Mouse (Mus musculus): Measurements from ENCODE around the gene Ube2f. TPM values are rescaled to one million over a fixed set of nuclear protein-coding genes. Genes with fewer than 3 reads are reported as not detected.

Gene Ube2f
- polyA plus RNA-seq, 1 experiment from 2014 or later, result 60.8 TPM

GRCm38 (mm10) chr1:91231142-91231541, 19.0 kb upstream of the Ube2f start:
- H3K36me3 ChIP-seq (ENCODE audit: control insufficient read depth, insufficient read depth, low read length), result no peaks in the 10 kb centered on the region
- 56% methylated on average over 6 of the region's 6 CpGs for WGBS
- no peak overlapping the region for H3K27ac ChIP-seq (ENCODE audit: low read length)
- no peak overlapping the region for H3K4me3 ChIP-seq (ENCODE audit: low read length)
- no peaks in the 10 kb centered on the region for H3K27me3 ChIP-seq (ENCODE audit: control insufficient read depth, insufficient read depth, low read depth, low read length)
- H3K9me3 ChIP-seq (ENCODE audit: control insufficient read depth, low read length), result no peaks in the 10 kb centered on the region
- no peak for ATAC-seq (ENCODE audit: low read depth)
- H3K4me2 ChIP-seq (ENCODE audit: low read depth, low read length), result no peak overlapping the region
- H3K4me1 ChIP-seq (replicated peaks; ENCODE audit: control insufficient read depth, insufficient read depth, low read length), result peaks cover 3% of the 10 kb centered on the region; the same call in 1 of the 2 replicates
- no peak overlapping the region for H3K9ac ChIP-seq (ENCODE audit: low read length)

GRCm38 (mm10) chr1:91231896-91232295, 18.2 kb upstream of the Ube2f start:
- WGBS, result 9% methylated on average over 5 of the region's 5 CpGs
- Histone ChIP-seq H3K4me2 (ENCODE audit: low read depth, low read length) (no peak overlapping the region), H3K9me3 (ENCODE audit: control insufficient read depth, low read length) (no peaks in the 10 kb centered on the region), H3K4me1 (replicated peaks; ENCODE audit: control insufficient read depth, insufficient read depth, low read length) (peaks cover 3% of the 10 kb centered on the region; the same call in 1 of the 2 replicates), H3K36me3 (ENCODE audit: control insufficient read depth, insufficient read depth, low read length) (no peaks in the 10 kb centered on the region), H3K9ac (ENCODE audit: low read length) (no peak overlapping the region), H3K4me3 (ENCODE audit: low read length) (no peak overlapping the region), H3K27ac (ENCODE audit: low read length) (no peak overlapping the region), H3K27me3 (ENCODE audit: control insufficient read depth, insufficient read depth, low read depth, low read length) (no peaks in the 10 kb centered on the region)
- peak; percentile 86 for ATAC-seq (ENCODE audit: low read depth)

- H3K36me3 ChIP-seq (ENCODE audit: control insufficient read depth, insufficient read depth, low read length), result no peaks in the 10 kb centered on the region
- ATAC-seq (ENCODE audit: low read depth), result no peak
- H3K4me1 ChIP-seq (replicated peaks; ENCODE audit: control insufficient read depth, insufficient read depth, low read length), result peaks cover 3% of the 10 kb centered on the region; the same call in 1 of the 2 replicates
- H3K9me3 ChIP-seq (ENCODE audit: control insufficient read depth, low read length), result no peaks in the 10 kb centered on the region
- WGBS, result 49% methylated on average over 5 of the region's 5 CpGs
- no peak overlapping the region for H3K27ac ChIP-seq (ENCODE audit: low read length)
- H3K9ac ChIP-seq (ENCODE audit: low read length), result no peak overlapping the region
- no peaks in the 10 kb centered on the region for H3K27me3 ChIP-seq (ENCODE audit: control insufficient read depth, insufficient read depth, low read depth, low read length)
- H3K4me2 ChIP-seq (ENCODE audit: low read depth, low read length), result no peak overlapping the region
- no peak overlapping the region for H3K4me3 ChIP-seq (ENCODE audit: low read length)
Observed at GRCm38 (mm10) chr1:91235395-91235794, 14.7 kb upstream of the Ube2f start.

- H3K4me1 ChIP-seq (replicated peaks; ENCODE audit: control insufficient read depth, insufficient read depth, low read length), result no peaks in the 10 kb centered on the region
- H3K9ac ChIP-seq (ENCODE audit: low read length), result no peak overlapping the region
- no peaks in the 10 kb centered on the region for H3K36me3 ChIP-seq (ENCODE audit: control insufficient read depth, insufficient read depth, low read length)
- H3K4me2 ChIP-seq (ENCODE audit: low read depth, low read length), result no peak overlapping the region
- H3K4me3 ChIP-seq (ENCODE audit: low read length), result no peak overlapping the region
- H3K27ac ChIP-seq (ENCODE audit: low read length), result no peak overlapping the region
- no peaks in the 10 kb centered on the region for H3K9me3 ChIP-seq (ENCODE audit: control insufficient read depth, low read length)
- H3K27me3 ChIP-seq (ENCODE audit: control insufficient read depth, insufficient read depth, low read depth, low read length), result no peaks in the 10 kb centered on the region
- ATAC-seq (ENCODE audit: low read depth), result no peak
- 74% methylated on average over 6 of the region's 6 CpGs for WGBS
Observed at GRCm38 (mm10) chr1:91237676-91238075, 12.4 kb upstream of the Ube2f start.

GRCm38 (mm10) chr1:91239112-91239511, 11.0 kb upstream of the Ube2f start:
- Histone ChIP-seq H3K4me1 (replicated peaks; ENCODE audit: control insufficient read depth, insufficient read depth, low read length) (no peaks in the 10 kb centered on the region), H3K27me3 (ENCODE audit: control insufficient read depth, insufficient read depth, low read depth, low read length) (no peaks in the 10 kb centered on the region), H3K4me2 (ENCODE audit: low read depth, low read length) (no peak overlapping the region), H3K36me3 (ENCODE audit: control insufficient read depth, insufficient read depth, low read length) (no peaks in the 10 kb centered on the region), H3K27ac (ENCODE audit: low read length) (no peak overlapping the region), H3K4me3 (ENCODE audit: low read length) (no peak overlapping the region), H3K9me3 (ENCODE audit: control insufficient read depth, low read length) (no peaks in the 10 kb centered on the region), H3K9ac (ENCODE audit: low read length) (no peak overlapping the region)
- ATAC-seq (ENCODE audit: low read depth), result peak; percentile 67
- WGBS, result 13% methylated on average over 5 of the region's 5 CpGs

GRCm38 (mm10) chr1:91239800-91240199, 10.3 kb upstream of the Ube2f start:
- no peak for ATAC-seq (ENCODE audit: low read depth)
- no peaks in the 10 kb centered on the region for H3K27me3 ChIP-seq (ENCODE audit: control insufficient read depth, insufficient read depth, low read depth, low read length)
- H3K4me1 ChIP-seq (replicated peaks; ENCODE audit: control insufficient read depth, insufficient read depth, low read length), result no peaks in the 10 kb centered on the region
- no peak overlapping the region for H3K9ac ChIP-seq (ENCODE audit: low read length)
- 70% methylated on average over 1 of the region's 1 CpGs for WGBS
- H3K9me3 ChIP-seq (ENCODE audit: control insufficient read depth, low read length), result no peaks in the 10 kb centered on the region
- no peak overlapping the region for H3K4me2 ChIP-seq (ENCODE audit: low read depth, low read length)
- no peak overlapping the region for H3K27ac ChIP-seq (ENCODE audit: low read length)
- H3K4me3 ChIP-seq (ENCODE audit: low read length), result no peak overlapping the region
- no peaks in the 10 kb centered on the region for H3K36me3 ChIP-seq (ENCODE audit: control insufficient read depth, insufficient read depth, low read length)

- 83% methylated on average over 1 of the region's 1 CpGs for WGBS
Observed at GRCm38 (mm10) chr1:91240685-91241084, 9.4 kb upstream of the Ube2f start.

GRCm38 (mm10) chr1:91241249-91241648, 8.9 kb upstream of the Ube2f start:
- H3K27me3 ChIP-seq (ENCODE audit: control insufficient read depth, insufficient read depth, low read depth, low read length), result no peaks in the 10 kb centered on the region
- 61% methylated on average over 4 of the region's 4 CpGs for WGBS
- ATAC-seq (ENCODE audit: low read depth), result no peak

More at GRCm38 (mm10) chr1:91240685-91241084, 9.4 kb upstream of the Ube2f start:
- no peaks in the 10 kb centered on the region for H3K4me1 ChIP-seq (replicated peaks; ENCODE audit: control insufficient read depth, insufficient read depth, low read length)
- H3K4me3 ChIP-seq (ENCODE audit: low read length), result no peak overlapping the region
- H3K4me2 ChIP-seq (ENCODE audit: low read depth, low read length), result no peak overlapping the region
- no peak for ATAC-seq (ENCODE audit: low read depth)
- no peak overlapping the region for H3K9ac ChIP-seq (ENCODE audit: low read length)
- H3K36me3 ChIP-seq (ENCODE audit: control insufficient read depth, insufficient read depth, low read length), result no peaks in the 10 kb centered on the region
- no peaks in the 10 kb centered on the region for H3K27me3 ChIP-seq (ENCODE audit: control insufficient read depth, insufficient read depth, low read depth, low read length)
- H3K27ac ChIP-seq (ENCODE audit: low read length), result no peak overlapping the region
- H3K9me3 ChIP-seq (ENCODE audit: control insufficient read depth, low read length), result no peaks in the 10 kb centered on the region

GRCm38 (mm10) chr1:91248242-91248641, 1.9 kb upstream of the Ube2f start:
- Histone ChIP-seq H3K9ac (ENCODE audit: low read length) (no peak overlapping the region), H3K27ac (ENCODE audit: low read length) (no peak overlapping the region), H3K27me3 (ENCODE audit: control insufficient read depth, insufficient read depth, low read depth, low read length) (no peaks in the 10 kb centered on the region), H3K36me3 (ENCODE audit: control insufficient read depth, insufficient read depth, low read length) (no peaks in the 10 kb centered on the region), H3K4me2 (ENCODE audit: low read depth, low read length) (no peak overlapping the region), H3K4me1 (replicated peaks; ENCODE audit: control insufficient read depth, insufficient read depth, low read length) (peaks cover 14% of the 10 kb centered on the region), H3K4me3 (ENCODE audit: low read length) (no peak overlapping the region), H3K9me3 (ENCODE audit: control insufficient read depth, low read length) (no peaks in the 10 kb centered on the region)
- 68% methylated on average over 5 of the region's 5 CpGs for WGBS
- no peak for ATAC-seq (ENCODE audit: low read depth)

More at GRCm38 (mm10) chr1:91241249-91241648, 8.9 kb upstream of the Ube2f start:
- H3K4me3 ChIP-seq (ENCODE audit: low read length), result no peak overlapping the region
- H3K27ac ChIP-seq (ENCODE audit: low read length), result no peak overlapping the region
- H3K9ac ChIP-seq (ENCODE audit: low read length), result no peak overlapping the region
- no peak overlapping the region for H3K4me2 ChIP-seq (ENCODE audit: low read depth, low read length)
- H3K9me3 ChIP-seq (ENCODE audit: control insufficient read depth, low read length), result no peaks in the 10 kb centered on the region
- H3K36me3 ChIP-seq (ENCODE audit: control insufficient read depth, insufficient read depth, low read length), result no peaks in the 10 kb centered on the region
- no peaks in the 10 kb centered on the region for H3K4me1 ChIP-seq (replicated peaks; ENCODE audit: control insufficient read depth, insufficient read depth, low read length)

GRCm38 (mm10) chr1:91248970-91249369, 1.1 kb upstream of the Ube2f start:
- Histone ChIP-seq H3K27me3 (ENCODE audit: control insufficient read depth, insufficient read depth, low read depth, low read length) (no peaks in the 10 kb centered on the region), H3K9me3 (ENCODE audit: control insufficient read depth, low read length) (no peaks in the 10 kb centered on the region), H3K36me3 (ENCODE audit: control insufficient read depth, insufficient read depth, low read length) (no peaks in the 10 kb centered on the region), H3K4me2 (ENCODE audit: low read depth, low read length) (peak overlapping the region; percentile 94), H3K4me1 (replicated peaks; ENCODE audit: control insufficient read depth, insufficient read depth, low read length) (peaks cover 18% of the 10 kb centered on the region), H3K4me3 (ENCODE audit: low read length) (no peak overlapping the region), H3K9ac (ENCODE audit: low read length) (no peak overlapping the region), H3K27ac (ENCODE audit: low read length) (no peak overlapping the region)
- ATAC-seq (ENCODE audit: low read depth), result no peak
- WGBS, result 43% methylated on average over 4 of the region's 4 CpGs

All from lung, embryonic 16.5 days (tissue).